Mouse (Mus musculus): ENCODE results near the gene Fyb. TPM values are rescaled to one million over a fixed set of nuclear protein-coding genes. Genes with fewer than 3 reads are reported as not detected.

Fyb gene
- polyA plus RNA-seq, 1 experiment from 2014 or later, result 2.9 TPM

GRCm38 (mm10) chr15:6648757-6649403, 126.2 kb downstream of the Fyb start:
- no peaks in the 10 kb centered on the region for H3K36me3 ChIP-seq

GRCm38 (mm10) chr15:6653046-6653445, 130.4 kb downstream of the Fyb start:
- no peak for DNase-seq (ENCODE audit: low spot score)
- H3K4me3 ChIP-seq, result no peak overlapping the region
- H3K36me3 ChIP-seq, result no peaks in the 10 kb centered on the region
- 79% methylated on average over 4 of the region's 4 CpGs for WGBS
- H3K4me1 ChIP-seq, result peaks cover 4% of the 10 kb centered on the region
- H3K27me3 ChIP-seq (ENCODE audit: low read depth, poor library complexity, severe bottlenecking), result no peaks in the 10 kb centered on the region
- no peak overlapping the region for H3K27ac ChIP-seq (replicated peaks)
- no peaks in the 10 kb centered on the region for H3K9me3 ChIP-seq (replicated peaks)

More at GRCm38 (mm10) chr15:6648757-6649403, 126.2 kb downstream of the Fyb start:
- H3K4me3 ChIP-seq, result no peak overlapping the region
- no peaks in the 10 kb centered on the region for H3K4me1 ChIP-seq
- no peaks in the 10 kb centered on the region for H3K27me3 ChIP-seq (ENCODE audit: low read depth, poor library complexity, severe bottlenecking)
- WGBS, result 90% methylated on average over 7 of the region's 7 CpGs
- no peak for DNase-seq (ENCODE audit: low spot score)
- no peak overlapping the region for H3K27ac ChIP-seq (replicated peaks)
- H3K9me3 ChIP-seq (replicated peaks), result no peaks in the 10 kb centered on the region

GRCm38 (mm10) chr15:6658081-6658480, 135.4 kb downstream of the Fyb start:
- no peak overlapping the region for H3K27ac ChIP-seq (replicated peaks)
- H3K4me3 ChIP-seq, result no peak overlapping the region
- H3K27me3 ChIP-seq (ENCODE audit: low read depth, poor library complexity, severe bottlenecking), result no peaks in the 10 kb centered on the region
- DNase-seq (ENCODE audit: low spot score), result no peak
- H3K9me3 ChIP-seq (replicated peaks), result no peaks in the 10 kb centered on the region
- H3K4me1 ChIP-seq, result peaks cover 4% of the 10 kb centered on the region
- no peaks in the 10 kb centered on the region for H3K36me3 ChIP-seq
- WGBS, result 92% methylated on average over 4 of the region's 4 CpGs

GRCm38 (mm10) chr15:6661951-6662350, 139.3 kb downstream of the Fyb start:
- H3K4me1 ChIP-seq, result peaks cover under 1% of the 10 kb centered on the region
- H3K27ac ChIP-seq (replicated peaks), result no peak overlapping the region
- H3K9me3 ChIP-seq (replicated peaks), result no peaks in the 10 kb centered on the region
- 67% methylated on average over 3 of the region's 3 CpGs for WGBS
- H3K27me3 ChIP-seq (ENCODE audit: low read depth, poor library complexity, severe bottlenecking), result no peaks in the 10 kb centered on the region
- no peak overlapping the region for H3K4me3 ChIP-seq
- DNase-seq (ENCODE audit: low spot score), result no peak
- H3K36me3 ChIP-seq, result no peaks in the 10 kb centered on the region

- H3K27ac ChIP-seq (replicated peaks), result no peak overlapping the region
- 70% methylated on average over 7 of the region's 7 CpGs for WGBS
Measured at GRCm38 (mm10) chr15:6663991-6664390, 141.3 kb downstream of the Fyb start.

GRCm38 (mm10) chr15:6666072-6666471, 143.4 kb downstream of the Fyb start:
- Histone ChIP-seq H3K36me3 (no peaks in the 10 kb centered on the region), H3K27ac (replicated peaks) (no peak overlapping the region), H3K4me3 (no peak overlapping the region), H3K27me3 (ENCODE audit: low read depth, poor library complexity, severe bottlenecking) (no peaks in the 10 kb centered on the region), H3K9me3 (replicated peaks) (no peaks in the 10 kb centered on the region), H3K4me1 (peaks cover 5% of the 10 kb centered on the region; the same call in 1 of the 2 replicates)
- no peak for DNase-seq (ENCODE audit: low spot score)
- 53% methylated on average over 5 of the region's 5 CpGs for WGBS

More at GRCm38 (mm10) chr15:6663991-6664390, 141.3 kb downstream of the Fyb start:
- no peaks in the 10 kb centered on the region for H3K9me3 ChIP-seq (replicated peaks)
- H3K4me1 ChIP-seq, result peaks cover 3% of the 10 kb centered on the region; the same call in 1 of the 2 replicates
- no peak overlapping the region for H3K4me3 ChIP-seq
- H3K36me3 ChIP-seq, result no peaks in the 10 kb centered on the region
- no peak for DNase-seq (ENCODE audit: low spot score)
- H3K27me3 ChIP-seq (ENCODE audit: low read depth, poor library complexity, severe bottlenecking), result no peaks in the 10 kb centered on the region

- no peaks in the 10 kb centered on the region for H3K36me3 ChIP-seq
- H3K4me1 ChIP-seq, result peaks cover 5% of the 10 kb centered on the region; the same call in 1 of the 2 replicates
- 32% methylated on average over 14 of the region's 14 CpGs for WGBS
- no peaks in the 10 kb centered on the region for H3K27me3 ChIP-seq (ENCODE audit: low read depth, poor library complexity, severe bottlenecking)
- H3K9me3 ChIP-seq (replicated peaks), result no peaks in the 10 kb centered on the region
- peak; percentile 31 for DNase-seq (ENCODE audit: low spot score)
- H3K4me3 ChIP-seq, result no peak overlapping the region
- no peak overlapping the region for H3K27ac ChIP-seq (replicated peaks)
Measured at GRCm38 (mm10) chr15:6668793-6669437, 146.3 kb downstream of the Fyb start.

- no peak overlapping the region for H3K4me3 ChIP-seq
- no peaks in the 10 kb centered on the region for H3K9me3 ChIP-seq (replicated peaks)
- DNase-seq (ENCODE audit: low spot score), result no peak
- no peaks in the 10 kb centered on the region for H3K4me1 ChIP-seq
- 81% methylated on average over 2 of the region's 2 CpGs for WGBS
- H3K36me3 ChIP-seq, result no peaks in the 10 kb centered on the region
- H3K27ac ChIP-seq (replicated peaks), result no peak overlapping the region
- H3K27me3 ChIP-seq (ENCODE audit: low read depth, poor library complexity, severe bottlenecking), result no peaks in the 10 kb centered on the region
Measured at GRCm38 (mm10) chr15:6678479-6678878, 155.8 kb downstream of the Fyb start.

- H3K27ac ChIP-seq (replicated peaks), result no peak overlapping the region
- no peak for DNase-seq (ENCODE audit: low spot score)
- H3K9me3 ChIP-seq (replicated peaks), result no peaks in the 10 kb centered on the region
- no peaks in the 10 kb centered on the region for H3K36me3 ChIP-seq
- H3K4me1 ChIP-seq, result no peaks in the 10 kb centered on the region
- no peaks in the 10 kb centered on the region; the same call in 1 of the 2 replicates for H3K27me3 ChIP-seq (ENCODE audit: low read depth, poor library complexity, severe bottlenecking)
- WGBS, result 73% methylated on average over 2 of the region's 2 CpGs
- no peak overlapping the region for H3K4me3 ChIP-seq
Measured at GRCm38 (mm10) chr15:6702164-6702563, 179.5 kb downstream of the Fyb start.

GRCm38 (mm10) chr15:6705351-6705901, 182.8 kb downstream of the Fyb start:
- DNase-seq (ENCODE audit: low spot score), result no peak
- H3K4me3 ChIP-seq, result no peak overlapping the region
- H3K27me3 ChIP-seq (ENCODE audit: low read depth, poor library complexity, severe bottlenecking), result no peaks in the 10 kb centered on the region; the same call in 1 of the 2 replicates
- WGBS, result 70% methylated on average over 7 of the region's 7 CpGs
- no peak overlapping the region for H3K27ac ChIP-seq (replicated peaks)
- H3K36me3 ChIP-seq, result no peaks in the 10 kb centered on the region
- peaks cover 12% of the 10 kb centered on the region for H3K4me1 ChIP-seq
- no peaks in the 10 kb centered on the region for H3K9me3 ChIP-seq (replicated peaks)

GRCm38 (mm10) chr15:6707551-6707935, 184.9 kb downstream of the Fyb start:
- DNase-seq (ENCODE audit: low spot score), result peak; percentile 84
- peak overlapping the region; percentile 91 for H3K4me3 ChIP-seq
- WGBS, result 0% methylated on average over 43 of the region's 43 CpGs

GRCm38 (mm10) chr15:6707936-6708525, 185.4 kb downstream of the Fyb start, which contains the start of gene Rictor:
Gene Rictor, plus strand, starts transcription at chr15:6708379.
- no peaks in the 10 kb centered on the region for H3K9me3 ChIP-seq (replicated peaks)
- H3K27ac ChIP-seq (replicated peaks), result peak within 1 kb of the TSS; percentile 96
- H3K4me1 ChIP-seq, result peaks cover 29% of the 10 kb centered on the region
- DNase-seq (ENCODE audit: low spot score), result peak; percentile 93
- H3K36me3 ChIP-seq, result no peaks in the 10 kb centered on the region
- H3K27me3 ChIP-seq (ENCODE audit: low read depth, poor library complexity, severe bottlenecking), result no peaks in the 10 kb centered on the region; the same call in 1 of the 2 replicates
- under 1% methylated on average over 78 of the region's 82 CpGs for WGBS
- H3K4me3 ChIP-seq, result peak within 1 kb of the TSS; percentile 91

More at GRCm38 (mm10) chr15:6707551-6707935, 184.9 kb downstream of the Fyb start:
- H3K9me3 ChIP-seq (replicated peaks), result no peaks in the 10 kb centered on the region
- no peaks in the 10 kb centered on the region; the same call in 1 of the 2 replicates for H3K27me3 ChIP-seq (ENCODE audit: low read depth, poor library complexity, severe bottlenecking)
- H3K4me1 ChIP-seq, result peaks cover 24% of the 10 kb centered on the region
- H3K36me3 ChIP-seq, result no peaks in the 10 kb centered on the region
- peak overlapping the region; percentile 96 for H3K27ac ChIP-seq (replicated peaks)

Data from midbrain, embryonic 10.5 days (tissue).